Mouse (Mus musculus): ENCODE data around the gene Plek. TPM values are rescaled to one million over a fixed set of nuclear protein-coding genes. Genes with fewer than 3 reads are reported as not detected.
"Not testable (repeated sequence)": the region's sequence is repeated elsewhere in the genome, so short reads cannot be mapped to it uniquely, and the experiment has no call there.

The Plek gene
- total RNA-seq, 2 experiments from 2014 or later = 6.9 TPM

DNA sequence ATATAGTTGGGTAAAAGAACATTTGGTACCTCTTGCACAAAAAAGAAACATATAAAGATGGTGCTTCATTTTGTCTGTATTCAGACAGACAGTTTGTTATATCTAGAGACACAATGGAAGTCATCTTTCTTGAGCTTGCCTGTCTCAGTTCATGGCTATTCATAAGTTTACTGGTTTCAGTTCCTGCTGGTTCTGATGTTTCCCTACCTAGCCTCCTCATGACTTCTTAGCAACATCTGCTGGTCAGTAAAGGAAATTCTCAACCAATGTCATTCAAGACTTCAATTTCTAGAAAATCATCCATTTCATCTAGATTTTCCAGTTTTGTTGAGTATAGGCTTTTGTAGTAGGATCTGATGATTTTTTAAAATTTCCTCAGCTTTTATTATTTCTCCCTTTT, 39.2 kb downstream of the Plek start:
- Histone ChIP-seq H3K27ac (no peak overlapping the region), H3K4me3 (no peak overlapping the region)
- TF ChIP-seq CTCF (conservative IDR thresholded peaks at IDR 0.05) = no peak
- DNase-seq (ENCODE audit: low spot score in 2 of 2) = no peak

DNA sequence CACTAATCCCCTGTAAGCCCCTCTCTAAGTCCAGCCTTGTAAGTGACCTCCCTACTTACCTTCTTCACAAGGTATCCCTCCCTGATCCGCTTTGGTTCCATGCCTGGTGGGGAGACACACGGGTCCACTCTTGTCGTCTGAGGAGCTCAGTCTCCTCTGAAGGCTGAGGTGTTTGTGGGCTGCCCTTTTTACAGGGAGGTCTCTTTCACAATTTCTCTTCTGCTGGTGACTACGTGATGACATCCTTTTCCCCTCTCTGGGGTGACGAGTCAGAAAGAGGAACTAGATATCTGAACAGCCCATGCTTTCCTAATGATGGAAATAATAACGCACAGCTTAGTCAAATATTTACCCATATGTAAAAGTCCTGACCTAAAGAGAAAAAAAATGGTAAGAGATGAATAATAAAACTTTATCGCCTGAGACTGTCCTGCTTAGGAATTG, 43.7 kb downstream of the Plek start:
- DNase-seq (ENCODE audit: low spot score in 2 of 2) = no peak
- Histone ChIP-seq H3K27ac (peak overlapping the region; percentile 39; the same call in 1 of the 2 replicates), H3K4me3 (no peak overlapping the region)
- TF ChIP-seq CTCF (conservative IDR thresholded peaks at IDR 0.05) = no peak

GRCm38 (mm10) chr11:17007517-17008173, 44.5 kb downstream of the Plek start:
- no peak for DNase-seq (ENCODE audit: low spot score in 2 of 2)
- Histone ChIP-seq H3K4me3 (no peak overlapping the region; the same call in 1 of the 2 replicates), H3K27ac (no peak overlapping the region; the same call in 1 of the 2 replicates)
- TF ChIP-seq CTCF (conservative IDR thresholded peaks at IDR 0.05) = no peak

- not testable (repeated sequence) for H3K27ac ChIP-seq; H3K4me3 ChIP-seq; DNase-seq (ENCODE audit: low spot score in 2 of 2)
Measured at GRCm38 (mm10) chr11:17006526-17006925, 45.7 kb downstream of the Plek start.

- peak in 1 of 2 experiments; percentile 27 for DNase-seq (ENCODE audit: low spot score in 2 of 2)
- no peak overlapping the region for H3K4me3 ChIP-seq
- no peak overlapping the region for H3K27ac ChIP-seq
- TF ChIP-seq CTCF (conservative IDR thresholded peaks at IDR 0.05) = no peak
Measured at GRCm38 (mm10) chr11:17004899-17005846, 47.0 kb downstream of the Plek start.

DNA sequence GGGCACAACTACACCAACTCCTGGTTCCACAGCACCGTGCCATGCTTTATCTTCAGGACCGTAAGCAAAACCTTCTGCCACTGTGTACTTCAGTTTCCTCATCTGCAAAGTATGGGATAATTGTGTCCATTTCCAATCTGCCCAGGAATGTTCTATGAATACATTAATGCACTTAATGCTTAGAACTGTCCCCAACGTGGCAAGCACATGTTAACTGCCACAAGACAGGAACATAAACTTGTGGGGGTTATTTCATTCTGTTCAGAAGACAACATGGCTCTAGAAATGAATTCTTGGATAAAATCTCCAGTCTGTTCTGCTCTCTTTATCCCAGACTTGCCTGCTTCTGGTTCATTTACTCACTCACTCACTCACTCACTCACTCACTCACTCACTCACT, 48.4 kb downstream of the Plek start:
- Histone ChIP-seq H3K27ac (no peak overlapping the region), H3K4me3 (no peak overlapping the region)
- TF ChIP-seq CTCF (conservative IDR thresholded peaks at IDR 0.05) = no peak
- DNase-seq (ENCODE audit: low spot score in 2 of 2) = no peak

- no peak for DNase-seq (ENCODE audit: low spot score in 2 of 2)
- no peak overlapping the region for H3K27ac ChIP-seq
- TF ChIP-seq CTCF (conservative IDR thresholded peaks at IDR 0.05) = no peak
- no peak overlapping the region for H3K4me3 ChIP-seq
Measured at GRCm38 (mm10) chr11:17002739-17003373, 49.3 kb downstream of the Plek start.

- DNase-seq (ENCODE audit: low spot score in 2 of 2) = no peak
- H3K27ac ChIP-seq = no peak overlapping the region
- no peak overlapping the region for H3K4me3 ChIP-seq
- no peak for TF ChIP-seq CTCF (conservative IDR thresholded peaks at IDR 0.05)
Measured at GRCm38 (mm10) chr11:17000353-17001334, 51.5 kb downstream of the Plek start.

GRCm38 (mm10) chr11:16999933-17000332, 52.2 kb downstream of the Plek start:
- TF ChIP-seq CTCF (conservative IDR thresholded peaks at IDR 0.05) = no peak
- no peak for DNase-seq (ENCODE audit: low spot score in 2 of 2)
- Histone ChIP-seq H3K27ac (no peak overlapping the region), H3K4me3 (no peak overlapping the region)

GRCm38 (mm10) chr11:16999387-16999786, 52.8 kb downstream of the Plek start:
- no peak overlapping the region for H3K27ac ChIP-seq
- H3K4me3 ChIP-seq = no peak overlapping the region
- no peak for TF ChIP-seq CTCF (conservative IDR thresholded peaks at IDR 0.05)
- DNase-seq (ENCODE audit: low spot score in 2 of 2) = no peak

GRCm38 (mm10) chr11:16997465-16997864, 54.7 kb downstream of the Plek start:
- no peak overlapping the region for H3K4me3 ChIP-seq

DNA sequence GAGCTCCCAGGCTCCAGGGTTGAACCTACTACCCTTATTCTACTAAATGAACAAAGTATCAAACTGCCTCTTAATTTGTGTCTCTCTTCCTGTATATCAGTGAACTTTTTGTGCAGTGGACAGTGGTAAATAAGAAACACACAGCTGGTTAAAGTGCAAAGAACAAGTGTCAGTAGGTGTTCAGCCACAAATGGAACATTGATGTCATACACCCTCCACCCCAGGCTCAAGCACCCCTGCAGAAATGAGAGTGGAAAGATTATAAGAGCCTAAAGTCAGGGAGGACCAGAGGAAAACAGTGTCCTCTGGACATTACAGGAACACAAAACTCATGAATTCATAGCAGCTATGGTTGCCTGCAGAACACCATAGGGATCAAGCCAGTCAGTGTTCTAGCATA, 55.4 kb downstream of the Plek start:
- Histone ChIP-seq H3K27ac (no peak overlapping the region), H3K4me3 (no peak overlapping the region)
- TF ChIP-seq CTCF (conservative IDR thresholded peaks at IDR 0.05) = no peak
- no peak for DNase-seq (ENCODE audit: low spot score in 2 of 2)

More at GRCm38 (mm10) chr11:16997465-16997864, 54.7 kb downstream of the Plek start:
- no peak for DNase-seq (ENCODE audit: low spot score in 2 of 2)
- H3K27ac ChIP-seq = no peak overlapping the region
- no peak for TF ChIP-seq CTCF (conservative IDR thresholded peaks at IDR 0.05)

Data from layer of hippocampus, adult 2 months (tissue).